Mouse (Mus musculus) cerebellum, adult 9-10 months (tissue): ENCODE results near the gene Tmem91.

Experiments used
- DNase-seq: peaks from one replicate; pipeline ENCODE4 v3.0.0; 2022

The Tmem91 gene

DNA sequence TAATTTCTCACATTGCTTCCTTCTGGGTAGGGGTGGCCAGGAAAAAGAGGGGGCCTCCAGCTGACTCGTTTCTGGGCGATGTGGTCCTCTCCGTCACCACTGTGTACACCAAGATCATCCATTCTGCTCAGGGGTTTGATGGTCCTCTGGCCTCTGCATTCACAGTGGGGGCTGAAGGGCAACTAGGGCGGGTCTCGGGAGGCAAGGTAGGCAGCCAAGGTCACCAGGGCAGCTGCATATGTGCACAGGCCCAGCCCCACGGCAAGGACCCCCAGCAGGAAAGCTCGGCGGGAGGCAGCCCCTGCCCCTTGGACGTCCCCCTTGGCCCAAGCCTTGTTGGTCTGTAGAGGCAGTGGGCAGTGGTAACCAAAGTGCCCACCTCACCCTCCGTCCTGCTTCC is 5.8 kb downstream of the Tmem91 start:
- no peak for DNase-seq

DNA sequence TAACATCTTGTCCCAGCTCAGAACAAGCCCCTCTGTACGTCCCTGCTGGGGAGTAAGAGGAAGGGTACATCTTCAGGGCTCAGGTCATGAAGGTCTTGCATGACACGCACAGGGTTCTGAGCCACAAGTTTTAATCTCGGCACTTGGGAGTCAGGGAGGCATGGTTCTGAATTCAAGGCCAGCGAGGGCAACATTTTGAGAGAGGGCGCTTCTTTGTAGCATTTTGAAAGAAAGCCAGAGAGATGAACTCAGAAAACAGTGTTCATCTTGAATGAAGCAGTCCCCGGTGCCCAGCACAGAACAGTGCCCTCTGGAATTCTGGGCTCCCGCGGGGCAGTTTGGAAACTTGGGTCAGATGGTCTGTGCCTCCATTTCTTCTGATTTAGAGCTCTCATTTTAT is 8.6 kb downstream of the Tmem91 start:
- DNase-seq = no peak

DNA sequence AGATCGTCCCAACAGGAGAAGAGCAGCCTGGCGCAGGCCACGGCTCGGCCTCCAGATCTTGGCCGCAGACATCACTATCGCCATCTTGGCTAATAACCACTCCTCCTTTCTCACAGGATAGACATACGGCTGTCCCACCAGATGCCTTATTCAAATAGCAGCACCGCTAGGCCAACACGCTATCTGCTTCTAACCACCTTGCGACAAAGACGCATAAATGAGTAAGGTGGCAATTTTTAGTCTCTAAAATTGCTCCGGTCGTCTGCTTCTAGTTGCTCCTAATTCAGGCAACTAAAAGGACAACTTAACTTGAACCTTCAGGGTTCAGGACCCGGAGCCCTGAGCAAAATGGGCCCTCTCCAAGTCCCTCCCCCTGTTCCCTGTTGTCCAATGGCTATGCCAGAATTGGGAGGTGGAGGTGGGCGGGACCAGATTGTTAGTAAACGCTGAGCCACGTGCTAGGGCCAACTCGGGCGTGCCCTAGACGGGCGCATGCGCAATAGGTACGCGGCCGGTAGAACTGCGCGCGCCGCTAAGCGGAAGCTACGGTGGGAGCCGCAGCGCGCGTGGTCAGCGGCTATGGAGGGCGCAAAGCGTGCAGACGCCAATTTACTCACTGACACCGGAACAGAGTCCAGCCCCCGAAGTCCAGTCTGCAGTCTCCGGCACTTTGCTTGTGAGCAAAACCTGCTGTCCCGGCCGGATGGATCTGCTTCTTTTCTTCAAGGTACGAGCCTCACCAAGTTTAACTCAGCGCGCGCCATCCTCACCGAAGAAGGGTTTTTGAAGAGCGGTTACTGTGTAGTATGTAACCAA is 16.1 kb downstream of the Tmem91 start, which contains the start of the genes Bckdha and Exosc5:
TSS of gene Bckdha (minus strand) at position 325 of the 816 bp plus-strand sequence.
TSS of gene Exosc5 (plus strand) at position 508 of the 816 bp plus-strand sequence.
- peak; percentile 100 for DNase-seq

DNA sequence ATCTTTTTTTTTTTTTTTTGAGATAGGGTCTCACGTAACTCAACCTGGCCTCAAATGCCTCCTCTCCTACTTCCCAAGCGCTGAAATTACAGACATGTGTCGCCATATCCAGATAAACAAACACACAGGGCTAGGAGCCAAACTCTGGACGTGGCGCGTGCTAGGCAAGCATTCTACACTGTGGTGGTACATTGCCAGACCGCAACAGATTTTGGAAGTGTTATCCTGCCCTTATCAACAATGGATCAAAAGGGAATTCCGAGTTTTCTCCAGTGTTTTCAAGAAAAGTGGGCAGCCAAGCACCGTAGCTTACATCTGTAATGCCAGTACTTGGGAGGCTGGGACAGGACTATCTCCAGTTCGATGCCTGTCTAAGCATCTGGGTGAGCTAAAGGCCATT is 17.2 kb downstream of the Tmem91 start:
- DNase-seq = peak; percentile 67

DNA sequence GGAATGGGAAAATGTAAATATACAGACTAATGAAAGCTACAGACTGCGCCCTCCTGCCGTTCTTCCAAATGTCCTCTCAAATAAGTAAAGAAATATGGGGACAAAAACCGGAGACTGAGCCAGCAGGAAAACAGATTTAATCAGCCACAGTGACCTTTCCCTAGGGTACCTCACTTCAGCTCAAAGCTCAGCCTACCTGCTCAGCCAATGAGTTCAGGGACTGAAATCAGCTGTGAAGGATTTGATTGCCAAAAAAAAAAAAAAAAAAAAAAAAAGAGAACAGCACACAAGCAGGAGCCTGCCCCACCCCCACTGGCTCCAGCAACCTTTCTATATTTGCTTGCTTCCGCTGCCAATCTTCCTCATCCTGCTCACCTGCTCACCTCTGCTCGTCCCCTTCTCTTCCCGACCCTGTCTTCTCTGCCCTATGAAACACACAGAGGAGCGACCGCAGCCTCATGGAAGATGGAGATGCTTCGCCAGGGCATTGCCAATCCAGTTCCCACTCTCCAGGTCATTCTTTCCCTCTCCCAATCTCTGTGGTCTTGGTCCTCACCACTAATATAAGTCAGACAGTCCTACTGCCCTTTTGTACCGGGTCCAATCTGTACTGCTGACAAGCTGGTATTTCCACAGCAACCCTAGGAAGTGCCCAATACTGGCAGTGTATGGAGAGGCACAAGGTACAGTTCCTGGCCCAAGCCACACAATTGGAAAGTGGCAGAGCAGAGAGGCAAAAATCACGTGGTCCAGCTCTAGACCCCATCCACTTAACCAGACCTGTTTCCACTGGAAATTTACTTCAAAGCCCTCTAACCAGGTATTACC is 19.2 kb downstream of the Tmem91 start:
- peak; percentile 77 for DNase-seq

DNA sequence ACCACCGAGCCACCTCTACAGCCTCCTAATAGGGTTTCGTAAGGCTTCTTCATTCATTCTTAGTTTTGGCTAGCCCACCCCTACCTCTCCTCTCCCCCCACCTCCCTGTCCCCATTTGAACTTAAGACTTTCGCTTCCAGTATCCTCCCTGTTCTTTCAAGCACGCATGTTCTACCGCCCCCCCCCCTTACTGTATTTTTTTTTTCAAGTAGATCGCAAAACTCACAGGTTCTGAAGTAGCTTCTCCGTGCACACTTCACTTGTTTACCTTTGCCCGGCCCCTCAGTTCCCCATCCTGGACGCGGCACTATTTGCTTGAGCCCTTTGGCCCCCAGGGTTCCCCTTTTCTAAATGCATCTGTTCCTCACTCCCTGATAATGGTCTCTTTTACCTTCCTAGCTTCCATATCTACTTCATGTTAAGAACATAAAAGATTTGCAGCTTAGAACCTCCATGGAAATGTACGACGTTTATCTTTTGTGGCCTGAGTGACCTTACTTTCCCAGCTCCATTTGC is 22.7 kb downstream of the Tmem91 start:
- DNase-seq = no peak

DNA sequence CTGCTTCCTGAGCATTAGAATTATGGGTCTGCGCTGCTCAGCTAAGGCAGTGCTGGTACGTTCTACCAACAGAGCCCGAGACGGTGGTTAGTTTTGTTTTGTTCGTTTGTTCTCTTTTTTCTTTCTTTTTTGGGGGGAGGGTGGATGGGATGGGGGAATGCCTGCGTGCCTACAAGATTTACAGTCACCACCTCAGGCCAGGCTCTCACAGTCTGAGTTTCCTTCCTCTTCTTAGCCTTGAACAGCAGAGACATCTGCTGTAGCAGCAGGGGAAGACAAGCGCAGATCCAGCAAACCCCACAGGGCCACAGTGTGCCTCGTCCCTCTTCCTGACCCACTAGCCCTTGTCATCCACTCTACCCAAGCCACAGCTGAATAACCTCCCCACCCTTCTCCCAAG is 23.7 kb downstream of the Tmem91 start:
- DNase-seq = no peak

DNA sequence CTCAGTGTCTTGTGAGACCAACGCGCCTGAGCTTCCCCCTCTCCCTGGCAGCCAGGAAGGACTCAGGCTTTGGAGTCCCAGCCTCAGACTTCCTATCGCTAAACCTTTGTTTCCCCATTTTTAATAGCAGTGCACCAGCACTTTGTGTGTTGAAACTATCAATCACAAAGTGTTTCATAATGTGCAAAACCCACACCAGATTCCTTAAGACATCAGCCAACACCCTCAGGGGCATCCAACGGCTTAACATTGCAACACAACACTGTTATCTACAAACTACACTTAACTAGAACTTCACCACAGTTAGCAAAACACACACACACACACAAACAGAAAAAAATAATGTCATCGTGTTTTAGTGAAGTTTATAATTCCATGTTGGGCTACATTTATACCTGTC is 25.1 kb downstream of the Tmem91 start:
- no peak for DNase-seq

DNA sequence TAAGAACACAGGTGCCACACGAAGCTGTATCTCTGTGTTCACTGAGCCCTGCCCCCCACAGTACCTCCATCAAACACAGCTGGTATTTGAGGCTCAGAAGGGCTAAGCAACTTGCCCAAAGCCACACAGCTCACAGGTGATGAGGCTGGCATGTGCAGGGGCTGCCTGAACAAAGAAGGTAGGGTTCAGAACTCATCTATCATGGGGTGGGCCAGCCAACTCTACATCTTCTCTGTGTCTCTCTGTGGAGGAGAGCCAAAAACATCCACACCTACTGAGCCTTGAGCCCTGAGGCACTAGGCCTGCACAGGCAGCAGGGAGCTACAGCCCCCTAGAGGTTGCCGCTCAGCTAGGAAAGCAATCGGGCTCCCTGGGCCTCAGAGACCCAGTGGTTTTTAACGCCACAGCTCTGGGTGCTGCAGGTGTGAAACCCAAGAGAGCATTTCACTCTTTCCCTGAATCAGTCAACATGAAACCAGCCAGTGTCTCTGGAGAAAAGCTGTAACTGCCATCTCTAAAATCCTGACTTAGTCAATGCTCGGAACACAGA is 27.3 kb downstream of the Tmem91 start:
- no peak for DNase-seq

DNA sequence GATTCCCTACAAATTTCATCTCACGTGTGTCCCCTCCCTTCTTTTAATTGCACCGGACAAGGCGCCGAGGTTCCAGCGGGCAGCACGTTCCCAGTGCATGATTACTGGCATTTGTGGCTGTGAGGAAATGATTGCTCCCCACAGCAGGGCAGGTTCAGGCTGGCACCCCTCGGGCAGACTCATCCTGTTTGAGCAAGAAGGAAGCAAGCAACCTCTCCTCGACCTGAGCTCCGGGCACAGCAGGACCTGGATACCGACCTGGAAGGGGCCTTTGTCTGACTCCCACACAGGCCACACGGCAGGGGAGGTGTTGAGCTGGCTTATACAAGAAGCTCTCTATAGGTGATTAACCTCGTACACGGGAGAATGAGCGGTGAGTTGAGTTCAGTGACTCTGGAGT is 29.9 kb downstream of the Tmem91 start:
- DNase-seq = no peak

DNA sequence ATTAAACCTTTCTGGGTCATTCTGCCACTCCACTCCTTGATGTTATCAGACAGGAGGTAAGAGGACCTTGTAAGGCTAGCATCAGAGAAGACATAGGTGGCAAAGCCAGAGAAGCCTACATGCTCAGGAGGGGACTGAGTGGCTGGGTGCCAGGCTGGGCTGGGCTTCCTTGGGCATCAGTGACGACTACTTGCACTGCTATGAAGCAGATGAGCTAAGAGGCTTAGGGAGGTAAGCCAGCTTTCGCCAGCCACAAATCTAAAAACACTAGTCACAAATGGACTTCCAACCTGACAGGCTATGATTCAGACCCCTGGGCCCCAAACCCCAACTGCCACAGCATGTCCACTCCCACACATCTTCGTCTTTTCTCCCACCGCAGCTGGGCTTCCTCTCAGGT is 30.3 kb downstream of the Tmem91 start:
- DNase-seq = no peak

DNA sequence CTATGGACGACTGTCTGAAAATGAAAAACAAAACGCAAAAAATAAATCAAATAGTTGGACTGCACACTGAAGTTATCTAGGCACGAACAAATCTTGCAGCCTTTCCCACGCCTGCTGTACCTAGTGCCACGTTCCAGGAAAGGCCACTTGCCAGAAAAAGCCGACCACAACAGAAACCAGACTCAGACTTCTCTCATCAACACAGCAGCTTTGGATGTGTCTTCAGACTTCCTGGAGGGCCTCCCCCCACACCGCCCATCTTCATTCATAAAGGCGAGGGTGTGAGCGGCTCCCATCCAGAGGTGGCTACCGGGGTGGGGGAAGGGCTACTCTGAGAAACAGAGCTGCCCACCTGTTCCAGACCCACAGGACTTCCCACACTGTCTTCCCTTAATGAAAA is 30.8 kb downstream of the Tmem91 start:
- no peak for DNase-seq

DNA sequence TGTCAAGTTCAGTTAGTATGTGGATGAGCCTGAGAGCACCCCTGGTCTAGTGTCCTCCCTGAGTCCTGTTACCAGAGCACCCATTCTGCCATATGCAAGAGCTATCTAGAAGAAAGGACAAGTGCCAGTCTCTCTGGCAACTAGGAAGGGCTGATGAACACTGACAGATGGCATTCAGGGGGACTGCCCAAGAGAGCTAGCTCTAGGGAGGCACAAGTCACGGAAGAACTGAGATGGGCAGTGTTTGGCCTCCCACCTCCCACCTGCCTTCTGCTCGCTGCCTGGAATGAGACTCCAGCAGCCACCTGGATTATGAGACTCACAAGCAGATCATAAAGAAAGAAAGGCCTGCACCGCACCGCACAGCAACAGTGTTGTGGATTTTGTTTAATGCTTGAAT is 35.2 kb downstream of the Tmem91 start:
- peak; percentile 68 for DNase-seq

DNA sequence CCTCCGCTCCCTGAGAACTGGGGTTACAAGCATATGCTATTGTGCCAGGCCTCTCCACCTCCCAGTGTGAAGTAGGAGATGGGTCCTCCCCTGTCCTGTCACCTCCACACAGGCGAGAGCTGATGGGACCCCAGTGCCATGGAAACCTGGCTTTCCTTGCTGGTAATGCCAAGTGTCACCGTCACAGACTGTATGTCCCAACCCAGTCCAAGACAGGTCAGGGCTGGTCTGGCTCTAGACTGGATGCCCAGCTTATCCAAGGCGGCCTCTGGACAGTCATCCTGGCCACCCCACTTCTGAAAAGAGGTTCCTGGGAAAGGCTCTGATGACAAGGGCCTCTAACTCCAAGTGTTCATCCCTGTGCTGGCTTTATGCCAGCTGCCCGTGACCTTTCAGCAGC is 37.9 kb downstream of the Tmem91 start:
- no peak for DNase-seq

DNA sequence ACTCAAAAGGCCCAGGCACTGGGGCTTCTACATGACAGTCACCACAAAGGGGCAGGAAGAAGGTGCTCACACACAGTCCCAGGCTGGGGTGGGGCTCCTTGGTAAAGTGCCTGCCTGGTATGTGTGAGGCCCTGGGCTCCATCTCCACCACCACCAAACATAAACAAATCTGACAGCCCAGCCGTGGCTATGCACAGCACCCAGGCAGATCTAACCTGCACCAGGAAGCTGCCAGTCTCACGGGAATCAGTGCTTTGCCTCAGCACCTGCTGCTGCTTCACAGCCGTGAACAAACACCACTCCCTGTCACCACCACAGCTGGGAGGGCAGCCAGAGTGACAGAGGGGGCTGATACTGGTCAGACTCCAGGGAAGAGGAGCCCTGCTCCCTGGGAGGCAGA is 38.6 kb downstream of the Tmem91 start:
- DNase-seq = no peak

DNA sequence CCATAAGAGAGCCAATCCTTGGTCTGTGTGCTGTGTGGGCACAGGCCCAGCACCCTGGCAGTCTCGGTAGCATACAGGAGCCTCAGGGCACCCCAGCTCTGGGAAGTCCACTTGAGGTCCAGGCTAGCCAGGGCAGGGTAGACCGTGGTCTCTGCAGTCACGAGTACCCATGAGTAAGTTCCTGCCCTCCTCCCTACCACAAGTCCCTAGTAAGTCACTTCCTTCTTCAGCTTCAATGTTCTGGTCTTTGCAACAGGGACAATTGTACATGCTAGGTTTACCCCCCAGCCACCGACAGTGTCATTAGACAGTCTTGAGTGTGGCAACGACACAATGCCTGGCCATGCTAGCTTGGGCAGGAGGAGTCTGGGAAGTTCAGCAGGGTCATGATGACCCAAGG is 42.3 kb downstream of the Tmem91 start:
- no peak for DNase-seq

DNA sequence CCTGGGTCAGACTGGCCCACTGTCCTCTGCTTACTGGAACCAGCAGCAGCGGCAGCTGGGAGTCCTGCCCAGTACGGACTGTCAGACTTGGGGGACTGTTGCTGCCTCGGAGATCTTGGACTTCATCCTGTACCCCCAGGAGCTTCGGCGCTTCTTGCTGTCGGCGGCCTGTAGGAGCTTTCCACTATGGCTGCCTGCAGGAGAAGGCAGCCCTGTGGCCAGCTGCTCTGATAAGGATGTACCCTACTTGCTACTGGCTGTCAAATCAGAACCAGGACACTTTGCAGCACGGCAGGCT is 46.7 kb downstream of the Tmem91 start:
- peak; percentile 37 for DNase-seq

DNA sequence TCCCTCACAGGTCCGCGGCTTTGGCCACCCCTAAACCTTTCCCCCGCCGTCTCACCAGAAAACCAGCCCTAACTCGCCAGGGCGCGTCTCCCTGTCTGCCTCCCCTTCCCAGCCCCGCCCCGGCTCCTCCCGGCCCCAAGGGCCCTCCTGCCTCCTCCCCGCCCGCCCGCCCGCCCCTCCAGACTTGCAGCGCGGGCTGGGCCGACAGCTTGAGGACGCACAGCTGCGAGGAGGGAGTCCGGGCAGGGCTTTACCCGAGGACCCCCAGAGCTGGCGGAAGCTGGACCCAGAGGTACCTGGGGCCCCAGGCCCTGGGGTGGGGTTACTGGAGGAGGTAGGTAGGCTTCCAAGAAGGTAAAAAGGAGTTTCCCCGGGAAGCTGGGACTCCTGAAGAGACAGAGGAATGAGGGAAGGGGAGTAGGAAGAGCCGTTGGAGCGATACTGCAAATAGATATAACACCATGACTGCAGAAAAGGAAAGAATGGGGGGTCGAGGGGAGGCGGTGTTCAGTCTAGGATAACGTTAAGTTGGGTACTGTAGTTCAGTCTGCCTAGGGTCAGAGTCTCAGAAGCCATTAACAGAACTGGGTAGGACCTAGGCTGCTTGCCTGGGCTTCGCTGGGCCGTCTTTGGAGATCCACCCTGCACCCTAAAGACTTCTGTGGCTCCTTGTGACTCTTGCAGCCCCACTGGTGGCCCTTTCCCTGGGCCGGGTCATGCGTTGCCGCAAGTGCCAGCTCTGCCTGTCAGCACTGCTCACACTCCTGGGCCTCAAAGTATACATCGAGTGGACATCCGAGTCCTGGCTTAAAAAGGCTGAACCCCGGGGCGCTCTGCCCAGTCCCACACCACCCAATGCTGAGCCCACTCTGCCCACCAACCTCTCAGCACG is 47.3 kb downstream of the Tmem91 start:
- peak; percentile 25 for DNase-seq

DNA sequence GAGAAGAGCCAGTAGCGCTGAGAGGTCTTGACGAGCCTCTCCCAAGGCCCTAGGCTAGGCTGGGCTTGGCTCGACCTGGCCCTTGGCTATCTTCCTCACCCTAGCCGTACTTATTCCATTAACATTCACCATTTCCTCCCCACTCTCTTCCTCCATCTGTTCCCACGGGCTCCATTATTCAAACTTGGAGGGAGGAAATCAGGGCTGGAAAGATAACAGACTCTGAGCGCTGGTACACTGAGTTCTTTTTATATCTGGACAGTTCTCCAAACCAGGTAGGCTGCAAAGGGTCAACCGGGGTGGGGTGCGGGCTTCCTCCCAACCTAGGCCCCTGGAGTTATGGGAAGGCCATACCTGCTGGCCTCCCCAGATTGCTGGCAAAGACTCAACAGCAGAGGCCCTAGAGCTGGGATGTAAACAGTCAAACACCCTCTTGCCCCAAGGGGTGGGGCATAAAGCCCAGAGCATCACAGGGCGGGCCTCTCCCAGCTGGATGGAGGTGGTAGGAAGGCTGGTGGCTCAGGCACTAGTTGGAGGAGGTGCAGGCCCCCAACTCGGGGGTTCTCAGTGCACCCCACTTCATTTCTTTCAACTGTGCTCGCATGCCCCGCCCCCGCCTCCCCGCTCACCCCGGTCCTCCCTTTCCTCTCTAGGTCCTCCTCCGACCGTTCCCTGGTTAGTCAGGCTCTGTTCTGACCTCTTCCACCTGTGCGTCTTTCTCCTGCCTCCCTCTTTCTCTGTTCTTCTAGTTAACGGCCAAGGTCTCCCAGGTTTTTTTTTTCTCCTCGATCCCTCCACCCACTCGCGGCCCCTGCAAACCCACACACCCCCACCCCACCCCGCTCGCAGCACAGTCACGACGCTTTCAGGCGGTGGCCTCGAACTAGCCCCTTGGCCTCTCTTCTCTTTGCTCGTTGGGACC is 48.2 kb downstream of the Tmem91 start, which contains the start of gene B3gnt8:
TSS of gene B3gnt8 (plus strand) at position 146 of the 922 bp plus-strand sequence.
- DNase-seq = peak; percentile 72

DNA sequence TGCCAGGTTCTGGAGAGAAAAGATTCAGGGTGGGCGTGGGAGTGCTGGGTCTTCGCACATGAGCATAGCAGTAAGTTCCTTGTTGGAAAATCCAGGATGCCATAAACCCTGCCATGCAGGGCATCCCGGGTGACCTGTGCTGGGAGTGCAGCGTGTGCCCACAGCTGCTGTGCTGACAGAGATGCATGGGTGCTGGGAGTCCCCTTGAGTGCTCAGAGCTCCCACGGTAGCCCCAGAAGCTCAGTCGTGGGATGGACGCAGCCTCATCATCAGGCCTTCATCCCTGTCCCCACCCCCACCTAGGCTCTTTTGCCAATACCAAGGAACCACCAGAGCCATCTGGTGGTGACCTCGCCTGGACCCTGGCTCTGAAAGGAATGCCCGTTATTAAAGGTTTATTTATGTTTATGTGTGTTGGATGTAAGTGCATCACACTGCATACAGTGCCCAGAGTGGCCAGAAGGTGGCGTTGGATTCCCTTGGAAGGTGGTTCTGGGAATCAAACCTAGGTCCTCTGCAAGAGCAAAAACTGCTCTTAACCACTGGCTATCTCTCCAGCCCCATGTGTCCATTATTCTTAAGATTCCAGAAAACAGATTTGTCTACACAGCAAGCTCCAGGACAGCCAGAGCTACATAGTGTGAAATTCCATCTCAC is 49.2 kb downstream of the Tmem91 start:
- peak; percentile 54 for DNase-seq

DNA sequence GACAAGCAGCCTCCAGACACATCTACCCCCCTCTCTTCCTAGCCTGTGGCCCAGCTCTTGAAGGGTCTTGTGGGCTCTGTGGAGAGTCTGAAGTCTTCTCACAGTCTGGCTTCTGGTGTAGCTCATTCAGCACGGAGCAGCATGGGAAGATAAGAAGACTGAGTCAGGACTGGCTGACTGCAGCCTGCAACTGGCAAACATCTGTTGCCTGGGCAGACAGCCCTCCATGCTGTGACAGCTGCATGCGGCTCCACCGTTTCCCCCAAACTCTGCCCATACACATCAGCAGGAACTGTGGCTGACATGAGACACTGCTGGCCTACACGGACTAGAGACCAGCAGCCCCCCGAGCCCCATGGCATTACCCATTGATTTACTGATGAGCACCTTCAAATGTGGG is 50.1 kb downstream of the Tmem91 start:
- DNase-seq = peak; percentile 25
